Mouse (Mus musculus) CH12.LX (cell line): ENCODE measurements around the gene Cldn14. TPM values are rescaled to one million over a fixed set of nuclear protein-coding genes. Genes with fewer than 3 reads are reported as not detected.

ENCODE experiments used
- DNase-seq: peaks from one replicate; pipeline ENCODE4 v3.0.0-alpha.2; 2013; ENCODE audit errors: extremely low read depth
- H3K27ac ChIP-seq: 2 replicates; pipeline ENCODE4 v1.5.1; 2012; ENCODE audit warnings: low read depth, mild to moderate bottlenecking, control low read depth, moderate library complexity; ENCODE audit not compliant: insufficient read depth
- H3K27me3 ChIP-seq: replicated peaks from 2 replicates; pipeline ENCODE3; 2012; ENCODE audit warnings: inconsistent platforms
- H3K36me3 ChIP-seq, 2 experiments: replicated peaks in 1 of 2; 2 replicates each; pipeline versions ENCODE3 to v1.6.1; 2012; ENCODE audit warnings: inconsistent platforms in 1 of 2, low read length in 1 of 2, mild to moderate bottlenecking in 1 of 2, mixed read lengths in 1 of 2, moderate library complexity in 1 of 2; ENCODE audit not compliant: control insufficient read depth in 1 of 2, insufficient read depth in 1 of 2
- H3K4me1 ChIP-seq, 2 experiments: 2 replicates each; pipeline ENCODE4 v1.6.1; 2012; ENCODE audit warnings: inconsistent platforms in 1 of 2, moderate library complexity in 1 of 2; ENCODE audit not compliant: insufficient read depth in 2 of 2, control insufficient read depth in 1 of 2
- H3K4me2 ChIP-seq: 2 replicates; pipeline ENCODE4 v1.6.1; 2012; ENCODE audit warnings: low read depth, mild to moderate bottlenecking, control low read depth; ENCODE audit not compliant: poor library complexity, insufficient read depth, severe bottlenecking
- H3K4me3 ChIP-seq, 3 experiments: fragments of 150-350 bp in 1 of 3; sonication (generic) in 1 of 3; replicated peaks in 1 of 3; 2 replicates each; pipeline versions ENCODE3 to v1.5.1; 2011 to 2012; ENCODE audit warnings: low read depth in 2 of 3, low read length in 2 of 3, mild to moderate bottlenecking in 2 of 3, moderate library complexity in 2 of 3, control low read depth in 1 of 3, improper control_type of control experiment in 1 of 3, inconsistent platforms in 1 of 3, mixed read lengths in 1 of 3; ENCODE audit not compliant: poor library complexity in 1 of 3
- H3K79me2 ChIP-seq: replicated peaks from 2 replicates; pipeline ENCODE4 v1.6.1; 2012; ENCODE audit warnings: mild to moderate bottlenecking, moderate library complexity; ENCODE audit not compliant: control insufficient read depth, poor library complexity, insufficient read depth, severe bottlenecking; ENCODE audit errors: extremely low read depth
- H3K9ac ChIP-seq: 2 replicates; pipeline ENCODE4 v1.6.1; 2012; ENCODE audit warnings: low read depth, mild to moderate bottlenecking, control low read depth, moderate library complexity; ENCODE audit not compliant: insufficient read depth
- H3K9me3 ChIP-seq: replicated peaks from 2 replicates; pipeline ENCODE3; 2012; ENCODE audit warnings: low read length, inconsistent platforms, mixed read lengths
- BHLHE40 ChIP-seq: IDR thresholded peaks from 2 replicates; pipeline ENCODE4 v1.6.1; 2011; ENCODE audit warnings: mild to moderate bottlenecking, low read depth, low read length, improper control_type of control experiment
- CHD1 ChIP-seq: IDR thresholded peaks from 2 replicates; pipeline ENCODE4 v1.6.1; 2012; ENCODE audit warnings: low read depth, low read length, improper control_type of control experiment, inconsistent platforms
- E2F4 ChIP-seq: IDR thresholded peaks from 2 replicates; pipeline ENCODE4 v1.6.1; 2011; ENCODE audit warnings: low read depth, low read length, improper control_type of control experiment; ENCODE audit not compliant: insufficient replicate concordance
- ELF1 ChIP-seq: IDR thresholded peaks from 2 replicates; pipeline ENCODE4 v1.6.1; 2014; ENCODE audit warnings: low read depth, mild to moderate bottlenecking, inconsistent platforms, low read length, improper control_type of control experiment
- EP300 ChIP-seq: IDR thresholded peaks from 2 replicates; pipeline ENCODE4 v1.6.1; 2011; ENCODE audit warnings: low read length, improper control_type of control experiment
- HCFC1 ChIP-seq: IDR thresholded peaks from 2 replicates; pipeline ENCODE4 v1.6.1; 2012; ENCODE audit warnings: low read depth, mild to moderate bottlenecking, inconsistent platforms, low read length, improper control_type of control experiment
- IRF4 ChIP-seq: IDR thresholded peaks from 2 replicates; pipeline ENCODE4 v1.6.1; 2014; ENCODE audit warnings: low read depth, mild to moderate bottlenecking, inconsistent platforms, low read length, improper control_type of control experiment
- JUN ChIP-seq: IDR thresholded peaks from 2 replicates; pipeline ENCODE4 v1.6.1; 2011; ENCODE audit warnings: low read depth, mild to moderate bottlenecking, low read length, improper control_type of control experiment, moderate library complexity; ENCODE audit not compliant: insufficient read depth
- JUND ChIP-seq: conservative IDR thresholded peaks from 2 replicates; pipeline ENCODE4 v1.6.1; 2011; ENCODE audit warnings: low read depth, low read length, improper control_type of control experiment
- KAT2A ChIP-seq: IDR thresholded peaks from 2 replicates; pipeline ENCODE4 v1.6.1; 2012; ENCODE audit warnings: low read length, improper control_type of control experiment, inconsistent platforms; ENCODE audit not compliant: insufficient replicate concordance
- MAZ ChIP-seq: IDR thresholded peaks from 2 replicates; pipeline ENCODE4 v1.6.1; 2012; ENCODE audit warnings: low read depth, mild to moderate bottlenecking, inconsistent platforms, low read length, improper control_type of control experiment, moderate library complexity
- MEF2A ChIP-seq: IDR thresholded peaks from 2 replicates; pipeline ENCODE4 v1.6.1; 2014; ENCODE audit warnings: low read depth, mild to moderate bottlenecking, inconsistent platforms, low read length, improper control_type of control experiment, borderline replicate concordance
- NELFE ChIP-seq: IDR thresholded peaks from 2 replicates; pipeline ENCODE4 v1.6.1; 2011; ENCODE audit warnings: low read depth, low read length, improper control_type of control experiment
- NRF1 ChIP-seq: IDR thresholded peaks from 2 replicates; pipeline ENCODE4 v1.6.1; 2014; ENCODE audit warnings: low read depth, mild to moderate bottlenecking, inconsistent platforms, low read length, improper control_type of control experiment, moderate library complexity
- POLR2AphosphoS2 ChIP-seq: IDR thresholded peaks from 2 replicates; pipeline ENCODE4 v1.6.1; 2011; ENCODE audit warnings: low read depth, low read length, improper control_type of control experiment
- RAD21 ChIP-seq: IDR thresholded peaks from 2 replicates; pipeline ENCODE4 v1.6.1; 2011; ENCODE audit warnings: low read depth, mild to moderate bottlenecking, low read length, improper control_type of control experiment, moderate library complexity
- RCOR1 ChIP-seq: conservative IDR thresholded peaks from 2 replicates; pipeline ENCODE4 v1.6.1; 2012; ENCODE audit warnings: low read depth, mild to moderate bottlenecking, inconsistent platforms, low read length, improper control_type of control experiment
- SIN3A ChIP-seq: IDR thresholded peaks from 2 replicates; pipeline ENCODE4 v1.6.1; 2012; ENCODE audit warnings: low read length, improper control_type of control experiment, inconsistent platforms
- TCF12 ChIP-seq: IDR thresholded peaks from 2 replicates; pipeline ENCODE4 v1.6.1; 2014; ENCODE audit warnings: low read depth, mild to moderate bottlenecking, inconsistent platforms, low read length, improper control_type of control experiment
- UBTF ChIP-seq: IDR thresholded peaks from 2 replicates; pipeline ENCODE4 v1.6.1; 2012; ENCODE audit warnings: low read depth, mild to moderate bottlenecking, inconsistent platforms, low read length, improper control_type of control experiment, moderate library complexity
- USF2 ChIP-seq: conservative IDR thresholded peaks from 2 replicates; pipeline ENCODE4 v1.6.1; 2011; ENCODE audit warnings: low read depth, low read length, improper control_type of control experiment
- ZKSCAN1 ChIP-seq: IDR thresholded peaks from 2 replicates; pipeline ENCODE4 v1.6.1; 2012; ENCODE audit warnings: low read depth, inconsistent platforms, low read length, improper control_type of control experiment, borderline replicate concordance
- ZMIZ1 ChIP-seq: IDR thresholded peaks from 2 replicates; pipeline ENCODE4 v1.6.1; 2012; ENCODE audit warnings: low read depth, mild to moderate bottlenecking, inconsistent platforms, low read length, improper control_type of control experiment
- dilution Hi-C: fragments of 300-500 bp; cut with MboI; formaldehyde crosslinking; loops from 2 replicates; pipeline ENCODE4 v1.14.3; 2020; ENCODE audit warnings: low sequenced_read_pairs; ENCODE audit not compliant: extremely low pct_unique_long_range_greater_than_20kb, extremely low pct_ligation_motif_present
- in situ Hi-C: fragments of 300-500 bp; cut with MboI; formaldehyde crosslinking; loops from 3 replicates; pipeline ENCODE4 v1.14.3; 2019; ENCODE audit warnings: low sequenced_read_pairs, low pct_ligation_motif_present, low pct_unique_long_range_greater_than_20kb, mixed read lengths
- polyA plus RNA-seq: library from polyadenylated mRNA; unstranded; fragments of >175 nt; gene quantifications from 2 replicates; pipeline ENCODE4 v1.2.1, GENCODE M21; 2012; ENCODE audit warnings: low read depth; ENCODE audit not compliant: insufficient read length
- total RNA-seq, 2 experiments: library from RNA; depleted of rRNA; stranded (reverse); fragments of 300-350 nt in 1 of 2; fragments of >200 nt in 1 of 2; gene quantifications; 2 replicates each; pipeline ENCODE4 v1.2.3; 2012 to 2014

Cldn14 gene
- total and polyA plus RNA-seq, 3 experiments, result 0.15 to 0.25 (median 0.21) TPM

- no peak for TF ChIP-seq MAZ
- no peak for TF ChIP-seq RCOR1
- TF ChIP-seq NRF1, result peak; percentile 47; the same call in 1 of the 2 replicates
- TF ChIP-seq JUN, result no peak
- no peak for TF ChIP-seq EP300
- peak; percentile 69; the same call in 1 of the 2 replicates for TF ChIP-seq TCF12
- no peak for TF ChIP-seq IRF4
- peak; percentile 28 for TF ChIP-seq RAD21
These were observed 125.1 kb downstream of the Cldn14 start, which contains the start of gene Chaf1b (continued) for GRCm38 (mm10) chr16:93883423-93884085.

- no peak overlapping the region for H3K4me2 ChIP-seq
- TF ChIP-seq ELF1 (no peak), JUND (no peak), E2F4 (no peak), KAT2A (no peak), ZKSCAN1 (no peak), UBTF (no peak), NELFE (no peak), RAD21 (no peak), EP300 (no peak), POLR2AphosphoS2 (no peak), USF2 (no peak), SIN3A (no peak), NRF1 (no peak), HCFC1 (no peak), BHLHE40 (no peak), CHD1 (no peak), MEF2A (no peak), ZMIZ1 (no peak)
- dilution Hi-C loops (no loop called here), in situ Hi-C loops (no loop called here)
- H3K4me3 ChIP-seq, result no peak overlapping the region
- DNase-seq, result no peak
- H3K27ac ChIP-seq, result no peak overlapping the region
- H3K79me2 ChIP-seq, result no peaks in the 10 kb centered on the region
- H3K27me3 ChIP-seq, result no peaks in the 10 kb centered on the region
- H3K9ac ChIP-seq, result no peak overlapping the region
- H3K9me3 ChIP-seq, result no peaks in the 10 kb centered on the region
- H3K4me1 ChIP-seq, result no peaks in the 10 kb centered on the region
- peaks cover 33 to 49% of the 10 kb centered on the region in 2 experiments for H3K36me3 ChIP-seq
These were observed 130.8 kb downstream of the Cldn14 start for GRCm38 (mm10) chr16:93877612-93878380.
